Mouse (Mus musculus) heart, postnatal 10 days (tissue): ENCODE results near the gene Gm42417. TPM values are rescaled to one million over a fixed set of nuclear protein-coding genes. Genes with fewer than 3 reads are reported as not detected.

Experiments used
- DNase-seq, 2 experiments: peaks; one replicate each; pipeline ENCODE4 v3.0.0; 2021
- intact Hi-C: fragments of 180-260 bp; cut with DNase I; formaldehyde crosslinking; loops from one replicate; pipeline ENCODE4 v1.15.1; 2025
- total RNA-seq, 2 experiments: library from RNA; stranded (reverse); gene quantifications; 2 replicates each; pipeline ENCODE4 v1.2.3; 2021

The Gm42417 gene
- total RNA-seq, 2 experiments from 2014 or later = 90.6 to 123 TPM

- peak in 1 of 2 experiments; percentile 51 for DNase-seq
- intact Hi-C loops = no loop called here
Measured at GRCm38 (mm10) chr1:36528351-36528750, 10.9 kb downstream of the Gm42417 start.

GRCm38 (mm10) chr1:36526903-36527302 lies 12.3 kb downstream of the Gm42417 start:
- intact Hi-C loops = no loop called here
- DNase-seq = no peak

GRCm38 (mm10) chr1:36525774-36526173 lies 13.5 kb downstream of the Gm42417 start:
- intact Hi-C loops = no loop called here
- DNase-seq = no peak

- intact Hi-C loops = no loop called here
- DNase-seq = no peak
Measured at GRCm38 (mm10) chr1:36524058-36524457, 15.2 kb downstream of the Gm42417 start.

GRCm38 (mm10) chr1:36523332-36524013 lies 15.8 kb downstream of the Gm42417 start:
- DNase-seq = peak in 1 of 2 experiments; percentile 46
- intact Hi-C loops = no loop called here

GRCm38 (mm10) chr1:36522210-36522609 lies 17.0 kb downstream of the Gm42417 start:
- no peak for DNase-seq
- intact Hi-C loops = no loop called here

- no peak for DNase-seq
- intact Hi-C loops = no loop called here
Measured at GRCm38 (mm10) chr1:36519626-36520025, 19.6 kb downstream of the Gm42417 start.

GRCm38 (mm10) chr1:36518259-36518658 lies 21.0 kb downstream of the Gm42417 start:
- DNase-seq = no peak

GRCm38 (mm10) chr1:36513718-36514117 lies 25.5 kb downstream of the Gm42417 start:
- intact Hi-C loops = no loop called here
- peak; percentile 39 to 59 for DNase-seq

More at GRCm38 (mm10) chr1:36518259-36518658, 21.0 kb downstream of the Gm42417 start:
- intact Hi-C loops = no loop called here

- intact Hi-C loops = no loop called here
Measured at GRCm38 (mm10) chr1:36513310-36513709, 25.9 kb downstream of the Gm42417 start.

GRCm38 (mm10) chr1:36512966-36513280 lies 26.3 kb downstream of the Gm42417 start:
- DNase-seq = no peak
- intact Hi-C loops = no loop called here

More at GRCm38 (mm10) chr1:36513310-36513709, 25.9 kb downstream of the Gm42417 start:
- DNase-seq = peak in 1 of 2 experiments; percentile 19

- peak; percentile 63 for DNase-seq
Measured at GRCm38 (mm10) chr1:36512089-36512965, 26.9 kb downstream of the Gm42417 start.

GRCm38 (mm10) chr1:36511289-36512021 lies 27.8 kb downstream of the Gm42417 start, which contains the start of gene Cnnm3:
TSS of gene Cnnm3 (plus strand) at chr1:36511867.
- intact Hi-C loops = no loop called here

More at GRCm38 (mm10) chr1:36512089-36512965, 26.9 kb downstream of the Gm42417 start:
- intact Hi-C loops = no loop called here

GRCm38 (mm10) chr1:36508238-36508637 lies 31.0 kb downstream of the Gm42417 start:
- intact Hi-C loops = no loop called here
- no peak for DNase-seq

More at GRCm38 (mm10) chr1:36511289-36512021, 27.8 kb downstream of the Gm42417 start, which contains the start of gene Cnnm3:
- peak; percentile 100 for DNase-seq

- intact Hi-C loops = no loop called here
- peak; percentile 75 to 84 for DNase-seq
Measured at GRCm38 (mm10) chr1:36501261-36501660, 38.0 kb downstream of the Gm42417 start.

- no peak for DNase-seq
- intact Hi-C loops = no loop called here
Measured at GRCm38 (mm10) chr1:36497312-36497711, 41.9 kb downstream of the Gm42417 start.

- peak; percentile 45 to 46 for DNase-seq
- intact Hi-C loops = loop anchor here (1.0 kb wide), 1 partner anchor 173 kb away; no protein-coding TSS in a partner anchor
Measured at GRCm38 (mm10) chr1:36496719-36497118, 42.5 kb downstream of the Gm42417 start.

GRCm38 (mm10) chr1:36493299-36493698 lies 45.9 kb downstream of the Gm42417 start:
- intact Hi-C loops = loop anchor here (2.0 to 5.0 kb wide), 3 partner anchors 20 to 126 kb away; partner anchors contain the start of genes Kansl3 and Lman2l
- DNase-seq = no peak

- peak; percentile 83 to 85 for DNase-seq
- intact Hi-C loops = loop anchor here (2.0 to 5.0 kb wide), 3 partner anchors 20 to 125 kb away; partner anchors contain the start of genes Kansl3 and Lman2l
Measured at GRCm38 (mm10) chr1:36492416-36493139, 46.7 kb downstream of the Gm42417 start.

- no peak for DNase-seq
- intact Hi-C loops = loop anchor here (5.0 kb wide), 2 partner anchors 42 to 122 kb away; partner anchors contain the start of genes Kansl3 and Lman2l
Measured at GRCm38 (mm10) chr1:36489661-36490060, 49.6 kb downstream of the Gm42417 start.
